Mouse (Mus musculus) G1E (cell line): Measurements from ENCODE around the gene Olfr1393.

ENCODE experiments used
- CTCF ChIP-seq: IDR thresholded peaks from 2 replicates; pipeline ENCODE4 v1.5.1; 2012; ENCODE audit warnings: low read depth, low read length, inconsistent platforms, mixed read lengths
- GATA1 ChIP-seq: IDR thresholded peaks from 2 replicates; pipeline ENCODE4 v1.6.1; 2012; ENCODE audit warnings: borderline replicate concordance, low read length, inconsistent platforms, mixed read lengths
- POLR2AphosphoS5 ChIP-seq: IDR thresholded peaks from 2 replicates; pipeline ENCODE4 v1.6.1; 2012; ENCODE audit warnings: low read depth, low read length, inconsistent platforms; ENCODE audit not compliant: insufficient replicate concordance
- TAL1 ChIP-seq: conservative IDR thresholded peaks from 2 replicates; pipeline ENCODE4 v1.6.1; 2012; ENCODE audit warnings: low read depth, low read length, inconsistent platforms, mixed read lengths

GRCm38 (mm10) chr11:49259296-49259695 lies 18.8 kb upstream of the Olfr1393 start:
- TF ChIP-seq GATA1 (no peak), TAL1 (no peak), CTCF (no peak), POLR2AphosphoS5 (no peak)
